Mouse (Mus musculus): ENCODE results near the gene Tmco1.

DNA sequence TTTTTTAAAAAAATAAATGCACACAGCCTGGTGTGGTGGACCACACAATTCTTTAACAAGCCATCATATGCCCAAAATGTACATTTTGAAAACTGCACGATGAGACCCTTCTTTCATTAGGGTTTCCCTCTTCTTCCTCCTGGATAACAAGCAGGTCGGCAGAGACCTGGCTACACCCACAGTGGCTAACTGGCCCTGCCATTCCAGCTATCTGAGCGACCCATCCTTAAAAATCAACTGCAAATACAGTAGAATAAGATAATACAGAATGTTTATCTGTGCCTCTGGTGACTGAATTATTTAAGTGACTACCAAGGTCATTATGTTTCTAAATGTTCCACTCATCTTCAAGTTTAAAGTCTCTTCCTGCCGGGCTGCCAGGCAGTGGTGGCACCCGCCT lies 25.4 kb upstream of the Tmco1 start:
- TF ChIP-seq CTCF (IDR thresholded peaks at IDR 0.05; ENCODE audit: low read depth, low read length) = no peak
- no peak for TF ChIP-seq POLR2A (IDR thresholded peaks at IDR 0.05; ENCODE audit: insufficient read depth, low read length)

All from ES-Bruce4 (cell line).